Mouse (Mus musculus): ENCODE data around the gene Cbx2. TPM values are rescaled to one million over a fixed set of nuclear protein-coding genes. Genes with fewer than 3 reads are reported as not detected.
A peak's percentile ranks its signal among the peaks of the same experiment; 100 is the strongest.

Cbx2 gene
- polyA plus RNA-seq, 1 experiment from 2014 or later: 36.7 TPM

- Histone ChIP-seq H3K4me1 (peaks cover 13% of the 10 kb centered on the region), H3K9ac (no peak overlapping the region), H3K4me3 (0 out of 2 replicates have a peak overlapping the region, but pooled peaks have one; percentile 9), H3K36me3 (no peaks in the 10 kb centered on the region), H3K9me3 (no peaks in the 10 kb centered on the region), H3K27ac (no peak overlapping the region), H3K27me3 (peaks cover 24% of the 10 kb centered on the region), H3K4me2 (peak overlapping the region; percentile 49)
- ATAC-seq (ENCODE audit: borderline replicate concordance, extremely low read depth, low FRiP score, low TSS enrichment): peak; percentile 43; the same call in 1 of the 2 replicates
- WGBS: 8% methylated on average over 30 of the region's 30 CpGs
These were observed 24.1 kb upstream of the Cbx2 start for GRCm38 (mm10) chr11:118998540-118999265.

- Histone ChIP-seq H3K36me3 (no peaks in the 10 kb centered on the region), H3K27me3 (peaks cover 23% of the 10 kb centered on the region), H3K9ac (no peak overlapping the region), H3K27ac (no peak overlapping the region), H3K9me3 (no peaks in the 10 kb centered on the region), H3K4me1 (peaks cover 13% of the 10 kb centered on the region), H3K4me3 (no peak overlapping the region), H3K4me2 (no peak overlapping the region)
- ATAC-seq (ENCODE audit: borderline replicate concordance, extremely low read depth, low FRiP score, low TSS enrichment): no peak
- WGBS: 6% methylated on average over 26 of the region's 26 CpGs
These were observed 23.4 kb upstream of the Cbx2 start for GRCm38 (mm10) chr11:118999361-118999804.

GRCm38 (mm10) chr11:119000877-119001276 is 21.9 kb upstream of the Cbx2 start:
- Histone ChIP-seq H3K9ac (no peak overlapping the region), H3K27ac (no peak overlapping the region), H3K9me3 (no peaks in the 10 kb centered on the region), H3K4me1 (peaks cover 13% of the 10 kb centered on the region), H3K4me2 (no peak overlapping the region), H3K4me3 (no peak overlapping the region), H3K27me3 (peaks cover 23% of the 10 kb centered on the region), H3K36me3 (no peaks in the 10 kb centered on the region)
- no peak for ATAC-seq (ENCODE audit: borderline replicate concordance, extremely low read depth, low FRiP score, low TSS enrichment)
- 64% methylated on average over 2 of the region's 2 CpGs for WGBS

GRCm38 (mm10) chr11:119001493-119002128 is 21.2 kb upstream of the Cbx2 start:
- WGBS: 49% methylated on average over 4 of the region's 4 CpGs
- H3K4me2 ChIP-seq: no peak overlapping the region
- no peak overlapping the region for H3K27ac ChIP-seq
- H3K4me3 ChIP-seq: no peak overlapping the region
- H3K9ac ChIP-seq: no peak overlapping the region
- H3K36me3 ChIP-seq: no peaks in the 10 kb centered on the region
- peaks cover 23% of the 10 kb centered on the region for H3K27me3 ChIP-seq
- ATAC-seq (ENCODE audit: borderline replicate concordance, extremely low read depth, low FRiP score, low TSS enrichment): no peak
- peaks cover 13% of the 10 kb centered on the region for H3K4me1 ChIP-seq
- H3K9me3 ChIP-seq: no peaks in the 10 kb centered on the region

- Histone ChIP-seq H3K9ac (no peak overlapping the region), H3K36me3 (no peaks in the 10 kb centered on the region), H3K27ac (no peak overlapping the region), H3K27me3 (peaks cover 2% of the 10 kb centered on the region; the same call in 1 of the 2 replicates), H3K9me3 (no peaks in the 10 kb centered on the region), H3K4me2 (no peak overlapping the region), H3K4me3 (no peak overlapping the region), H3K4me1 (no peaks in the 10 kb centered on the region)
- WGBS: 80% methylated on average over 10 of the region's 10 CpGs
- no peak for ATAC-seq (ENCODE audit: borderline replicate concordance, extremely low read depth, low FRiP score, low TSS enrichment)
These were observed 17.1 kb upstream of the Cbx2 start for GRCm38 (mm10) chr11:119005547-119006275.

- no peaks in the 10 kb centered on the region for H3K4me1 ChIP-seq
- ATAC-seq (ENCODE audit: borderline replicate concordance, extremely low read depth, low FRiP score, low TSS enrichment): no peak
- H3K4me3 ChIP-seq: no peak overlapping the region
- no peaks in the 10 kb centered on the region for H3K36me3 ChIP-seq
- 67% methylated on average over 3 of the region's 3 CpGs for WGBS
- H3K4me2 ChIP-seq: no peak overlapping the region
- H3K9me3 ChIP-seq: no peaks in the 10 kb centered on the region
- no peaks in the 10 kb centered on the region for H3K27me3 ChIP-seq
- no peak overlapping the region for H3K9ac ChIP-seq
- no peak overlapping the region for H3K27ac ChIP-seq
These were observed 16.3 kb upstream of the Cbx2 start for GRCm38 (mm10) chr11:119006462-119006861.

GRCm38 (mm10) chr11:119007461-119008456 is 15.0 kb upstream of the Cbx2 start:
- peak; percentile 76 for ATAC-seq (ENCODE audit: borderline replicate concordance, extremely low read depth, low FRiP score, low TSS enrichment)
- Histone ChIP-seq H3K4me1 (no peaks in the 10 kb centered on the region), H3K9me3 (no peaks in the 10 kb centered on the region), H3K9ac (peak overlapping the region; percentile 10; the same call in 1 of the 2 replicates), H3K27me3 (no peaks in the 10 kb centered on the region), H3K4me3 (peak overlapping the region; percentile 30), H3K27ac (peak overlapping the region; percentile 32; the same call in 1 of the 2 replicates), H3K4me2 (peak overlapping the region; percentile 44), H3K36me3 (no peaks in the 10 kb centered on the region)
- 17% methylated on average over 21 of the region's 21 CpGs for WGBS

GRCm38 (mm10) chr11:119014455-119014854 is 8.3 kb upstream of the Cbx2 start:
- Histone ChIP-seq H3K4me1 (no peaks in the 10 kb centered on the region), H3K9ac (no peak overlapping the region), H3K36me3 (no peaks in the 10 kb centered on the region), H3K4me2 (no peak overlapping the region), H3K4me3 (no peak overlapping the region), H3K27me3 (no peaks in the 10 kb centered on the region), H3K27ac (no peak overlapping the region), H3K9me3 (no peaks in the 10 kb centered on the region)
- WGBS: 61% methylated on average over 7 of the region's 7 CpGs
- ATAC-seq (ENCODE audit: borderline replicate concordance, extremely low read depth, low FRiP score, low TSS enrichment): no peak

GRCm38 (mm10) chr11:119017506-119017905 is 5.3 kb upstream of the Cbx2 start:
- ATAC-seq (ENCODE audit: borderline replicate concordance, extremely low read depth, low FRiP score, low TSS enrichment): no peak
- H3K27ac ChIP-seq: no peak overlapping the region
- H3K9ac ChIP-seq: no peak overlapping the region
- H3K36me3 ChIP-seq: no peaks in the 10 kb centered on the region
- WGBS: 66% methylated on average over 7 of the region's 7 CpGs
- no peak overlapping the region for H3K4me3 ChIP-seq
- H3K9me3 ChIP-seq: no peaks in the 10 kb centered on the region
- peaks cover 14% of the 10 kb centered on the region; the same call in 1 of the 2 replicates for H3K27me3 ChIP-seq
- no peak overlapping the region for H3K4me2 ChIP-seq
- peaks cover 10% of the 10 kb centered on the region for H3K4me1 ChIP-seq

- Histone ChIP-seq H3K27me3 (peaks cover 14% of the 10 kb centered on the region; the same call in 1 of the 2 replicates), H3K4me1 (peaks cover 38% of the 10 kb centered on the region), H3K4me2 (no peak overlapping the region; the same call in 1 of the 2 replicates), H3K27ac (no peak overlapping the region), H3K4me3 (no peak overlapping the region), H3K36me3 (no peaks in the 10 kb centered on the region), H3K9me3 (no peaks in the 10 kb centered on the region), H3K9ac (no peak overlapping the region)
- WGBS: 70% methylated on average over 7 of the region's 7 CpGs
- no peak for ATAC-seq (ENCODE audit: borderline replicate concordance, extremely low read depth, low FRiP score, low TSS enrichment)
These were observed 1.6 kb upstream of the Cbx2 start for GRCm38 (mm10) chr11:119021180-119021579.

Measured in lung, embryonic 15.5 days (tissue).